Mouse (Mus musculus): ENCODE results near the gene Cep83.
"Not testable (repeated sequence)": the region's sequence is repeated elsewhere in the genome, so short reads cannot be mapped to it uniquely, and the experiment has no call there.

Gene Cep83

DNA sequence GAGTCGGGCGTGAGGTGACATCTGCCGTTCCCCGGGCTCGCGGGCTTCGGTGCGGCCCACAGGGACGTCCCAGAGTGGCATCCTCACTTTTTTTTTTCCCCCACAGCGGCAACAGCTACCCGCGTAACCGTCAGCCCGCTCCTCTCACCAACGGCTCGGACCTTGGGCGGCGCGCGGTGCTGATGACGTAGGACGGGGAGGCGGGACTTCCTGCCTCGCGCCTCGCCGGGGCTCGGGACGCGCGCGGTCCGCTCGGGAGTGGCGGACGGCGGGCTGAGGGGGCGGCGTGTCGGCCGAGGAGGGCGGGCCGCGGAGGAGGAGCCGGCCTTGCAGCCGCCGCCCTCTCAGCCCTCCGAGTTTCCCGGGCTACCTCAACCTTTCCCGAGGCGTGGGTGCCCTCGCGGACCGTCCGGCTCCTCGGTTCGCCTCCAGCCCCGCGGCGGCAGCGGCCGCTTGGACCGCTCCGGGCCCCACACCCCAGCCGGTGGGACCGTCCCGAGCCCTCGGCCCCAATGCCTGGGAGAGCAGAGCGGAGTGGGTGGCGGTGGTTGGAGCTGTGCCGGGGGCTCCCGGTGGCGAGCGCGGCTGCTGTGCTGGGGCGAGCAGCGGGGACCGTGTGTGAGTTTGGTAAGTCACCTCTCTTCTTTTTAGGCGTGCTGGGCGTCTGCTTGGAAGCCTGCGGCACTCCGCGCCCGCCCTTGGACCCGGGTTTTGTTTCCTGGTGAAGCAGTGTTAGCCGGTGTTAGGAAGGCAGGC lies at the start of gene Cep83:
TSS of gene Cep83 (plus strand) at position 235 of the 756 bp plus-strand sequence.
- peak; percentile 92 to 95 for DNase-seq

DNA sequence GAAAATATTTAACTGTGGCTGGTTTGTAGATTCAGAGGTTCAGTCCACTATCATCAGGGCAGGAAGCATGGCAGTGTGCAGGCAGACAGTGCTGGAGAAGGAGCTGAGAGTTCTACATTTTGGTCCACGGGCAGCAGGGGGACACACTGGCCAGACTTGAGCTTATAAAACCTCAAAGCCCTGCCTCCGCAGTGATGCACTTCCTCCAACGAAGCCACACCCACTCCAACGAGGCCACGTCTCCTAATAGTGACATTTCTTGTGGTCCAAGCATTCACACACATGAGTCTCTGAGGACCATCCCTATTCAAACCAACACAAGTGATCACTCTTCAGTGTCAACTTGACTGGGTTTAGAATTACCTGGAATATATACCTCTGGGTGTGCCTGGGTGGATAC lies 49.2 kb upstream of the Cep83 start:
- no peak for DNase-seq

DNA sequence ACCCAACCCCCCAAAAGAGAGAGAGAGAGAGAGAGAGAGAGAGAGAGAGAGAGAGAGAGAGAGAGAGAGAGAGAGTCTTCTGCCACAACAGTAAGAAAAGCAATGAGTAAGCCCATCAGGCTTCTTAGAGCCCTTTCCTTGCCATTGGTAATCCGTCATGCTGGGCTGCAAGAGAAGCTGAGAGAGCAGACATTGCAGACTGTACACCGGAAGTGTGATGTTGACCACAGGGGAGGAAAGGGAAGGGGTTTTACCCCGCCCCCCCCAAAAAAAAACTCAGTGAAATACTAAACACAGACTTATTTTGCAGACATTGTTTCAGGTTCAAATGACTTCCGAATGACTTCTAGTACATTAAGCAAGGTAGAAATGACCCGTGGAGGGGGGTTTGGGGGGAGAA lies 48.4 kb upstream of the Cep83 start:
- no peak for DNase-seq

DNA sequence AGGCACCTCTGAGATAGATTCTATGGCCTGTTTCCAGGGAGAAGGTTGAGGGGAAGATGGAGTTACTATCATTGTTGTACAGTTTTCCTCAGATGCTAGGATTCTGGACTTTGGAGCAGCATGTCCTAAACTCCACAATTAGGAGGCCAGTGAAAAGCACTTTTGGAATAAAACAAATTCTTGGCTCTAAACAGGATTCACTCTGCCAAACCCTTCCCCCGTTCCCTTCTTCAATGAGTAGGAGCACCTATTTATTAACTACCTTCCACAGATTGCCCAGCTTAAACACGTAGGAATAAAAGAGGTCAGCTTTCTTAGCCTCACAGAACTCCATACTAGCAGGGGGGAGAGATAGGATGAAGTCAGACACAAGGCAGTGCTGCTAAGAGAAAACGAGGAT lies 24.4 kb upstream of the Cep83 start:
- DNase-seq, result no peak

DNA sequence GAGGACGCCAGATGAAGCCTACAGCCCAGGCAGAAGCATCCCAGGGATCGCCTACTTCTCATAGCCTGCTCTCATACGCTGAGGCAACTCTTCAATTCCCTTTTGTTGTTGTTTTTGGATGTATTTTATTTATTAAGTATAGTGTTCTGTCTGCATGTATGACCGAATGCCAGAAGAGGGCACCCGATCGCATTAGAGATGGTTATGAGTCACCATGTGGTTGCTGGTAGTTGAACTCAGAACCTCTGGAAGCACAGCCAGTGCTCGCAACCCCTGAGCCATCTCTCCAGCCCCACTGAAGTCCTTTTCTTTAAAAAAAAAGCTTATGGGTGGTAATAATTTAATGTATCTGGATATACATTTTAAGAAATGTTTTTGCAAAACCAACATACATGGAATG lies 24.0 kb upstream of the Cep83 start:
- no peak for DNase-seq

DNA sequence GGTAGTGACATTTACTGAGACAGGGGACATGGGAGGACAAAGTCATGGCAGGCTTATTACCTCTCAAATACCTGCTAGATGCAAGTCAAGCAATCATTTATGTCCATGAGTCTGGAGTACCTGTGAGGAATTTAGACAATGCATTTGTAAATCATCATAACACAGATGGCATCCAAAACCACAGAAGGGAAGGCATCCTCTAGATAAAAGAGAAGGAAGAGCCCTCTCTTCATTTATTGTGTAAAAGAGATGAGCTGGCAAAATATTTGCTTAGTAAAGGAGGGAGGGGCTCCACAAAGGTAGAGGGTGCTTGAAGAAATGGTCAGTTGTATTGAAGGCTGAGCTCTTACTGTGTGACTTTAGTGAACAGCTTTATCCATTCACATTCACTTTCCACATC lies 20.3 kb upstream of the Cep83 start:
- DNase-seq, result no peak

DNA sequence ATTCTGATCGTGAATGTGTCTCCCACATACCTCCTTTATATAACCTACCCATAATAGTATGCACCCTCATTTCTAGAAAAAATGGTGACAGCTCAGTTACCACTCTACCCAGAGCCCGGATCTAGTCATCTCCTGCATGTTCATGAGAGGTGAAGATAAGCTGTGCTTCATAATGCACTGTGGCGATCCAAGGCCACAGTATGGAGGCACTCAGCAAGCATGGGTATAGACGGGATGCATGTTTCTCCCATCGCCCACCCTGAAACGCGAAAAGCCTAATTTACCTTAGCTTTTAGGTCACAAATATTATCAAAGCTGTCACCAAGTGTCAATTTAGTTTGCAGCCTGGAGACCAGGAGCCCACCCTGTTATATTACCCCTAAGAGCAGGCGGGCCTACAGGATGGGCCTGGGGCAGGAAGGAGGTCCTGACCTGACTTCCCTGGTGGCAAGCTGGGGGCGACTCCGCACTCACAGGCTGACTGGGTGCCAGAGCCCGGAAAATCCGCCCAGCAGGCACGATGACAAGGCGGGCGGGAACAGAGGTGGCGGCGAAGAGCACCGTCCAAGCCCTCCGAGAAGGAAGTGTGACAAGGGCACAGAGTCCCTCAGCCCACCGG lies 544 bp upstream of the Cep83 start:
- no peak for DNase-seq

DNA sequence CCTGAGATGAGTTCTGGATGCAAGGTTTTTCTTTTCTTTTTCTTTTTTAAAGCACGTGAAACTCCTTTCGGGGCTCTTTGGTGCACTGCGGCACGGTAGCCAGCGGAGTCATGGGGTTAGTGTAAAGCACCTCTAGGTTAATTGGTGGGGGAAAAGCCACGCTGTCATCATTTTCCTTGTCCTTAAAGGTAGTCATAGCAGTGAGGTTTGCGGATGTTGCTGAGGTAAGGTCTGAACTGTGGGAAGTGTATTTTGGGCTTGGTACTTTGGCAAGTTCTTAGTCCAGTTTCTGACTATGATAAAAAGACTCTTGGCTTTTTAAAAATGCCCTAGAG lies 689 bp downstream of the Cep83 start:
- DNase-seq, result no peak

DNA sequence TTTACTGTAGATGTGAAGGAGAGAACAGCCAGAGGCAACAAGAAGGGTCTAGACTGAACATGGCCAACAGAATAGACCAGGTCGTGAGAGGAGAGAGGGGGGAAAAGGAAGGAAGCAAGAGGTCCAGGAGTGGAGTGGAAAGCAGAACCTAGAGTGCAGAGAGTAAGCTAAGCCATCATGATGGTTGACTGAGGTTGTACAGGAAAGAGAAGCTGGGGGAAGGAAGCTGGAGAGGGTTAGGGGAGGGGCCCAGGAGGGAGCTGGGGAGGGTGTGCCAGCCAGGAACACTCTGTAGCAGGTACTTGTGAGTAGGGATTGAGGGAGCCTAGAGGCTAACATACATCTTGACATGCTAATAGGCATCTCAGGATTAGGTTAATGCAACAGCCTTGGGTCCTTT lies 1.9 kb downstream of the Cep83 start:
- no peak for DNase-seq

DNA sequence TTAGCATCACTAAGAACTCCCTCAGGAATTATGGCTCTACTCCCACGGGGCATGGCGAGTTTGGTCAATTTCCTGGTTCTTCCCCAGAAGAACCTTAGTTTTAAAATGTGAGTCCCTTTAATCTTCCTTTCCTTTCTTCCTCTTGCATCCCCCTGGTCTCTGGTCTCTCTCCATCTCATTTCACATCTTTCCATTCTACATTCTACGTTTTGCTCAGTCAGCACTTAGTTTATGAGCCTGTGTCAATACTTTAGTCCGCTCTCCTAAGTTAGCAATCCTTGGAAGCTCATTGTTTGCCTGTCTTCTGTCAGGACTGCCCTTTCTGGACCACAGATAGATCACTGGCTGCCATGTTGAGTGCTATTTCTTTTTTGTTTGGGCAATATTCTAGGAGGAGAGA lies 3.7 kb downstream of the Cep83 start:
- DNase-seq, result no peak

DNA sequence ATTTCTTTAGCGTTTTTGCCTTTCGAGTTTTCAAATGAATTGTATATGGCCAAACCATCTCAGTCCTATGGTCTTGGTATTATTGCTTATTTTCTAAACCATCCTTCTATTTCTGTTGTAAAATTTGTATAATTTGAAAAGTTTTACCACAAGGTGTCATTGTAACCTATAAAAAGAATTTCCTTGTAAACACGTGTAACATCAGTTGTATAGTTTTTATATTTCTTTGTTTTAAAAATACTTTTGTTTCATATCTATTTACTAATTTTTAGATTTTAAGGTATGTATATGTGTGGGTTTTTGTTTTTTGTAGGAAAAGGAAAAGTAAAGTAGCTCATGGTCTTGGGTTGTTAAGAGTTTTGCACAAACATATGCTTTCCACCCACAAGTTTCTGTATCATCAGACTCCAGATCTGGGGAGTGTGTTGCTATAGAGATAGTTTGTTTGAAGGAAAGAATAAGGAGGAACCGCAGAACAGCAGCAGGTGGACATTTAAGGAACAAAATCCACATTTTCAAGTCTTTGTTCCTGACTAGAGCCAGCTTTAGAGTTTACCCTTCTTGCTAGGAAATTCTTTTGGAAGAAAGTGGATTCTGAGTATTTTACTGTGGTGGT lies 17.3 kb downstream of the Cep83 start:
- DNase-seq, result no peak

DNA sequence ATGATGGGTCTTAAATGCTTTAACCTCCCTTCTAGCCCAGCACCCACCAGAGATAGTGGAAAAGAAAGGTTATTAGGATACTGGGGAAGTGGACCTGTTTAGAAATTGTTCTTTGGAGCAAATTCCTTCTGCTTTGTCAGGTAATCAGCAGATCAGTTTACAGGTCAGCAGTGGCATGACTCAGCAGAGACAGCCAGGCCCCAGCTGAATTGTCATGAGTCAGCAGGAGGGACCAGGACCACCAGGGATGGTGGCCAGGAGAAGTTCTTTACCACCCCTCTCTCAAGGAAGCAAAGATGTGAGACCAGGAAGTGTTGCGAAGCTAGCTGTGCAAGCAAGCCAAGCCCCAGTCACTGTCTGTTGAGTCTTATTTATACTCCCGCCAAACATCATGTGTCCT lies 18.2 kb downstream of the Cep83 start:
- DNase-seq, result no peak

DNA sequence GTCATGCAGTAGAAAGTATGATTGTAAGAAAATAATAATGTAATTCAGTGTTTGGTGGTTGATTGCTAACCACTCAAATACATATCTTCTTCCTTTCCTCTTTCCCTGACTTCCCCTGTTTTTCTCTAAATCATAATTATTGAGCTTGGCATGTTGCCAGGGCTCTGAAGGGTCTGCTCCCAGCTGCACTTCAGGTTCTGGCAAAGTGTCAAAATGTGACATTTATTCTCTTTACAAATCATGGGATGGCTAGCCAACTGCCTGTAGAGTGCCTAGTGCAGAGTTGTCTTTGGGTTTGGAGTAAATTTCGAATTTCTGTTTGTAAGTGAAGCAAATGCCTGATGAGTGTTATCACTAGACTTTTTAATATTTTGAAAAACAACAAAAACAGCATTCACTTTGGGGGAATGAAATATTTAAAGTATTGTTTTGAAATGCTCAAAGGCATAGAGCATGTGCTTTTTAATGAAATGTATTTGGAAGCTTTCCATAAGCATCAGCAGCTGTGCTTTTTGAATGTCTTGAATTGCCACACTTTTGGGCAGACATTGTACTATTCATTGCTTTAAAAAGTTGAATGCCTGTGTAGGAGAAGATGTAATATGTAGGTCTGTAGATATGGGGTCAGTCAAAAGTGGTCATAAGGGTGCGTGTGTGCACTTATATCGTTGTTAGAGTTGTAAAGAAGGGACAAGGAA lies 21.3 kb downstream of the Cep83 start:
- DNase-seq, result no peak

DNA sequence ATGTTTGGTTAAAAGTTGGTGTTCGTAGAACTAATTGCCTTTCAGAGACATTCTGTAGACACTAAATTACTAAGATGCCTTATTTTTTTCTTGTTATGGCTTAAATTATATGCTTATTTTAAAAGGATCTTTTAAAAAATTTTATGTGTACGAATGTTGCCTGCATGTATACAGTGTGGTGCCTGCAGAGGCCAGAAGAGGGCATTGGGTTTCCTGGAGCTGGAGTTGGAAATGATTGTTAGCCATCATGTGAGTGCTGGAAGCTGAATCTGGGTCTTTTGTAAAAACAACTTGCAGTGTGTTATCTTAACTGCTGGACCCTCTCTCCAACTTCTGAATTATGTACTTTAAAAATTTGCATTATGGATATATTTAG lies 21.9 kb downstream of the Cep83 start:
- DNase-seq, result no peak

DNA sequence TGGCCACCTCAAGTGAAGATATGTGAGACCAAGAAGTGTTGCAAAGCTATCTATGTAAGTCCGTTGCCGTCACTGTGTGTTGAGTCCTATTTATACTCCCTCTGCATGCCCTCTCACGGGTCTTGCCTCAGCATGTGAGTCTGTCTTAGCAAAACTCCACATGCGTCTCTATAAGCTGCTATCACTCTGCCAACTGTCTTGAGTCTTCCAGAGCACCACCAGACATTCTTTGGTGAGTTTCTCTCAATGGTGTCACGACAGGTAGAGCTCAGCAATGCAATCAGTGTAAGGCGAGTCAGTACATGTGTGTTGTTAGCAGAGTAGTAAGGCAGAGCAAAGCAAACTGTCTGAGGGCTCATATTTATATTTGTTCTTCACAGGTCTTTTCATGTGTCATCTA lies 31.8 kb downstream of the Cep83 start:
- DNase-seq, result no peak

DNA sequence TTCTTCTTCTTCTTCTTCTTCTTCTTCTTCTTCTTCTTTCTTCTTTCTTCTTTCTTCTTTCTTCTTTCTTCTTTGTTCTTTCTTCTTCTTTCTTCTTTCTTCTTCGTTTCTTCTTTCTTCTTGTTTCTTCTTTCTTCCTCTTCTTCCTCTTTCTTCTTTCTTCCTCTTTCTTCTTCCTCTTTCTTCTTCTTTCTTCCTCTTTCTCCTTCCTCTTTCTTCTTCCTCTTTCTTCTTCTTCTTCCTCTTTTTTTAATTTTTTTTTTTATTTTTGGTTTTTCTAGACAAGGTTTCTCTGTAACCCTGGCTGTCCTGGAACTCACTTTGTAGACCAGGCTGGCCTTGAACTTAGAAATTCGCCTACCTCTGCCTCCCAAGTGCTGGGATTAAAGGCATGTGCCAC lies 39.6 kb downstream of the Cep83 start:
- DNase-seq, result not testable (repeated sequence)

DNA sequence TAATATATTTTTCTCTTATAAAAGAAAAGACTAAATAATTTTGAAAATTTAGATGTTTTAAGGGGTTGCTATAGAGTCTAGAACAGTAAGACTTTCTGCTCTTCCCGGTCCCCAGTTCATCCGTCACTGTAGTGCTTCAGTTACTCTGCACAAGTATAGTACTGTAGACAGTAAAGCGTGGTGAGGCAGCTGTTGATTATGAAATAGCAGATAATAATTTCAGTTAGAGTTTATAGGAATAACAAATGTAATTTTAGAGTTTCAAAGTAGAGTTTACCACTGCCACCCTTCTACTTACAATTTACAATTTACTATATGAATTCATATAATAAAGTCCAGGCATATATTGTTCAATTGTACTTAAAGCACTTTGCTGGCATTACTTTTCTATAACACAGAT lies 42.0 kb downstream of the Cep83 start:
- no peak for DNase-seq

DNA sequence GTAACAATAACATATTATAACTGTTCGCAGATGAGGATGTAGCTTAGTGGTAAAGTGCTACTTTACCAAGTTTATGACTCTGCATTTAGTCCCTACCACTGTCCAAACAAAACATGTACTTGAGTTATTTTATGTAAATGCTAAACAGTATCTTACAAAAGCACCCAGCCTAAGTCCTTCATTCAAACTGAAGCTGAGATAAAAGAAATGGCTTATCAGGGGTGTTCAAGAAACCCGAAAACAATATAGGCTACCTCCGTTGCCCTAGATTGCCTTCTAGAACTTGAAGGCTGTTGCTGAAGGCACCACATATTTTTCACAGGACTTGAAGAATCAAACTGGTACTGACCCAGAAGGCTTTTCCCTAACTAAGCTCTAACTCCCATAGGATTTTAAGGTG lies 46.4 kb downstream of the Cep83 start:
- no peak for DNase-seq

DNA sequence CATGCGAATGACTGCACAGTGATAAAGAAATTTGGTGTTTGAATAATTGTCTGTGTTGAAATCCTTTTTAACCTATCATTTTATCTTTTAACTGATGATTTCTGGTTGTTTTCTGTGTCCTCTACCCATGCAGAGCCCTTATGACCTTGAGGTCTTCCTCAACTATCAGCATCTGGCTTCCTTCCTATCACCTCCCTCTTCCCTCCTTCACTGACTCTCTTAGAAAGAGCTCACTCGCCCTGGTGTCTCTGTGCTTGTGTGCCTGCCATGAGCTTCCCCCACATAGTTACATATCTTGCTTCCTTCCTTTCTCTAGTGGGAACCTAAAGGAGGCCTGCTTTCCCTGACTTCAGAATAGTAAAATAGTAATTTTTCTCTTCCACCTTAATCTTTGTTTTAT lies 51.8 kb downstream of the Cep83 start:
- no peak for DNase-seq

DNA sequence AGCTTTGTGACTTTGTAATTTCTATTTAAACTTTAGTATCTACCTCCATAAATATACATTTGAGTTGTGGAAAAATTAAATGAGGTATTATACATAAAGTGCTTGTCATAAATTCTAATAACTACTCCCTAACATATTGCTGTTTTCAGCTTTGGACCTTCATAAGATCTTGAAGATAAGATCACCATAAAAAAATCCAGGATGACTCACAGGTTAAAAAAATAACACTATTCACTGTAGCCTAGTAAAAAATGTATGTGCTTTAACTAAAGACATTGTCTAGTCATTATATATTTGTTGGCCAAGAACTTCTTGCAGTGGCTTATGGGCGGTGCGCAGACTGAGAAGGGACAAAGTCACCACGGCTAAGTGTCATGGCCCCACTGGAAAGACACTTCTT lies 53.0 kb downstream of the Cep83 start:
- no peak for DNase-seq

DNA sequence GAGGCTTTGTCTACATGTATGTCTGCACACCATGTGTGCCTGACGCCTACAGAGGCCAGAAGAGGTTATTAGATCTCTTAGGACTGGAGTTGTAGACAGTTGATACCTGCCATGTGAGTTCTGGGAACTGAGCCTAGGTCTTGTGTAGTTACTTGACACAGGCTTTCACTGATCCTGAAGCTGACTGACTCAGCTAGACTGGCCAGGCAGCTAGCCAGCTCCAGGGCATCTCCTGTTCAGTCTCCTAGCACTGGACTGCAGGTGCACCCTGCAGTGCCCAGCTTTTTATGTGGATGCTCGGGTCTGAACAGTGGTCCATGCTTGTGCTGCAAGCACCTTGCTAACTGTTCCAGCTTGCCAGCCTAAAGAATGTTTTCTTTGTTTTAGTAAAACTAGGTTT lies 58.6 kb downstream of the Cep83 start:
- DNase-seq, result peak; percentile 21 to 47

DNA sequence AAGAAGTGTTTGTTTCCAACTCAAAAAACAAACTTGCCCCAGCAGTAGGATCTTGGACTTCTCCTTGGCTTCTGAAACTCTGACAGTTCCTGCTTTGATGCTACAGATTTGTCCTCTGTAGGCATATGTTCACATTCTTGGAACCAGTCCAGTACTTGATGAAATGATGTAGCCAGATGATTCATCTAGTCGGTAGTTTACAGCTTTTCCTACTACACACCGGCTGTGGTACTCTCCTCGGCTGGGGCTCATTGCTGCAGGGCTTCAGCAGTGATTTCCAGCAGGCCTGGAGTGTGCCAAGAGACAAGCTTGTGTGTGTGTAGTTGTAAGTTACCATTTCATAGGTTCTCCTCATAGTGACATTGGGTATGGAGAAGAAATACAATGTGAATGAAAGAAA lies 83.0 kb downstream of the Cep83 start:
- no peak for DNase-seq

DNA sequence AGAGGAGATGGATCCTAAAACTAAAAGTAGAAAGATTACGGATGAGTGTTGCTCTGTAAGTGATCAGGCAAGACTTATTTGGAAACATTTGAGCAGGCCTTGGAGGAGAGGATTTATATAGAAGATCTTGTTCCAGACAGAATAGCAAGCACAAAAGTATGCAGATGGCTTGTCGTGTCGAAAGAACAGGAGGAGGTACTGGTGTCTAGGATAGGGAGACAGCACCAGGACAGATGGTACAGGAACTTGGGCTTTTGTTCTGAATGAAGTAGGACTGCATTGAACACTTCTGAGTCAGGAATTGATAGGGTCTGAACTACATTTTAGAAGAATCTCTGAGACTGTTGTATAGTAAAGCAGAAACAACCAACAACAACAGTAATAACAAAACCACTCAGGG lies 89.1 kb downstream of the Cep83 start:
- DNase-seq, result no peak

DNA sequence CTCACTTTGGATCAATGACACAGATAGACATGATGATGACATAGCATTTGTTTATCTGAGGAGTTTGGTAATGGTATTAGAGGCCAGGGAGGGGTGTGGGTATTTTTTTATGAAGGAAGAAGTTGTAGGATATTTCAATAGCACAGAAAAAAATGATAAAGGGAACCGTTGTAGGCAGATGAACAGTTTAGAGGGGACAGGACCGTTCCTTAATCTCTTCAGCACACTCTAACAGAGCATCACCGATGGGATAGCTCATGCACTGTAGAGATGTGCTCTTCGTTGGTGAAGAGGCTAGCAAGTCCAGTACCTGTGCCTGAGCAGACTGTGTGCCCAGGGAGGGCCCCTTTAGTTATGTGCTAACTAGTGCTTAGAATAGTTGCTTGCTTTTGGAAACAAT lies 90.9 kb downstream of the Cep83 start:
- DNase-seq, result no peak
